Mouse (Mus musculus): ENCODE data around the gene Appbp2.
A peak's percentile ranks its signal among the peaks of the same experiment; 100 is the strongest.
"Not testable (repeated sequence)": the region's sequence is repeated elsewhere in the genome, so short reads cannot be mapped to it uniquely, and the experiment has no call there.

Appbp2 gene

DNA sequence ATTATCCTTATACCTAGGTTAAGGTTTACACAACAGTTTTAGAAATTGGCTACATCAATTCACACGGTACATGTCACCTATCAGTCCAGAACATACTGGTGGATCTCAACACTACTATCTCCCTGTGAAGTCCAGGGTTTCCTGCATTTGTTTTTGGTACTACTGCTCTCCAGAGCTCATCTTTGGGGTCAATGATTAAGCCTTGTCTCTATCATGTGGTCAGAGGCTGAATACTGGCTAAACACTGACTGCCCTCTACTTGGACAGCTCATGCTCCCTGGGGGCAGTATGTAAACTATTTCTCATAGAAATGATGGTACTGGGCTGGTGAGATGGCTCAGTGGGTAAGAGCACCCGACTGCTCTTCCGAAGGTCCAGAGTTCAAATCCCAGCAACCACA, 11.7 kb downstream of the Appbp2 start:
- no peak for DNase-seq (ENCODE audit: low spot score)

DNA sequence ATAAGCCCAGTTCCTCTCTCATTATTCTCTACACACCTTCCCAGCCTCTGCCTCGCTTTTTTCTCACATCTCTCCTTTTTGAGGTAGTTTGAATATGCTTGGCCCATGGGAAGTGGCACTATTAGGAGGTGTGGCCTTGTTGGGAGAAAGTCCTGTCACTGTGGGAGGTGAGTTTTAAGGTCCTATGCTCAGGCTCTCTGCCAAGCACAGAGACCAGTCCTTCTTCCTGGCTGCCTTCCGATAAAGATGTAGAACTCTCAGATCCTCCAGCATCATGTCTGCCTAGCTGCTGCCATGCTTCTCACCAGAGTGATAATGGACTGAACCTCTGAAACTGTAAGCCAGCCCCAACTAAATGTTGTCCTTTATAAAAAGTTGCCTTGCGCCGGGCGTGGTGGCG, 12.4 kb downstream of the Appbp2 start:
- DNase-seq (ENCODE audit: low spot score), result no peak

DNA sequence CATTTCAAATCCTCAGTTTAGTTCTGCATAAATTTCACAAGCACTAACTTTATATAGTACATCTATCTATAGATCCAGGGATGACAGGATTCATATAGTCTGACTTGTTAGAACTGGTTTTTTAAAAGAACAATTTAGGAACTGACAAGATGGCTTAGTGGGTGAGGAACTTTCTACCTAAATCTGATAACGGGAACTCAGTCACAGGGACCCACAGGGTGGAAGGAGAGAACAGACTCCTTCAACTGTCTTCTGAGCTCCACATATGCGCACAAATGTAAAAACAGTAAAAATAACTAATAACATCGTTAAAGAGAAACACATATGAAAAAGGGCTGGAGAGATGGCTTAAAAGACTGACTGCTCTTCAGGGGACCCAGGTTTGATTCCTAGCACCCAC, 15.9 kb downstream of the Appbp2 start:
- DNase-seq (ENCODE audit: low spot score), result no peak

DNA sequence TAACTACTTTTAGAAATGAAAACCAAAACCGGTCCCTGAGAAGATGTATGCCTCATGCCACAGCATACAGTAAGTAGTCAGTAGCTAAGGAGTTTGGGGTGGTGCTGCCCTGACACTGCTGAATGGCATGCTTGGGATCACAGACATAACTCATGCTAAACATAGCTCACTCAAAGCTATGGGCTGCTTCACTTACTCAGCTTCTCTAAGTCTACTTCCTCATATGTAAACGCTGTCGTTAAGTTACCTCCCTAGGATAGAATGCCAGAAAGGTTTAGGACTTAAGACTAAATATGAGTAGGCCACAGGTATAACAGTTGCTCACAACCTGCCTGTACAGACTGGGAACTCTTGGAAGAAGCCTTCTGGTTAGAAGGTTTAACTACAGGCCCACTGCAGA, 20.3 kb downstream of the Appbp2 start:
- DNase-seq (ENCODE audit: low spot score), result no peak

DNA sequence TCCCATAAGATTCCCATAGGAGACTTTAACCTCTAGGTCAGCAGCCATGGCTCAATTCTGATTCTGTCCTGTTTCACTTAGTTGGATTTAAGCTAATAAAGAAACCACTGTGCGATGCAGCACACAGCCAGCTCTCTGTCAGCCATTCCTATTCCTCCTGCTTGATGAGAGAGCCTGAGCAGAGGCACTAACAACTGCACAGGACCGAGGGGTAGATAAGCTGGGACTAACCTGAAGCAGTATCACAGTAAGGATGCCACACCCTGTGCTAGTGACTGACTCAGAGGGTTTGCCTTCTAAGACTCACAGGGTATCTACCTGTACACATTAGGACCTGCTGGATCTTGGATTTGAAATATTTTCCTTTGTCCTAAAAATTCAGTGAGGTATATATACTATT, 21.7 kb downstream of the Appbp2 start:
- DNase-seq (ENCODE audit: low spot score), result no peak

DNA sequence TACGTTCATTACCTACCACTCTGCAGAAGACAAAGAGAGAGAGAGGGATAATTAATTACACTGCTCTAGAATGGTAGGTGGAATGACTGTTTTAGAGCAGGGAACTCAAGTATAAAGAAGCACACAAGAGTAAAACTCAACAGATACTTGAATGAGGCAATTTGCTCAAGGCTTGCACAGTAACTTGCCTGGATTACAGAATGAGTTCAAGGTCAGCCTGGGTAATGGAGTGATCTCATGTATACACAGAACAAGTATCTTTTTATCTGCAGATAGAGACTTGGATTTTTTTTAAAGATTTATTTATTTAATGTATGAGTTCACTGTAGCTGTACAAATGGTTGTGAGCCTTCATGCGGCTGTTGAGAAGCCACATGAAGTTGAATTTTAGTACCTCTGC, 23.8 kb downstream of the Appbp2 start:
- DNase-seq (ENCODE audit: low spot score), result no peak

DNA sequence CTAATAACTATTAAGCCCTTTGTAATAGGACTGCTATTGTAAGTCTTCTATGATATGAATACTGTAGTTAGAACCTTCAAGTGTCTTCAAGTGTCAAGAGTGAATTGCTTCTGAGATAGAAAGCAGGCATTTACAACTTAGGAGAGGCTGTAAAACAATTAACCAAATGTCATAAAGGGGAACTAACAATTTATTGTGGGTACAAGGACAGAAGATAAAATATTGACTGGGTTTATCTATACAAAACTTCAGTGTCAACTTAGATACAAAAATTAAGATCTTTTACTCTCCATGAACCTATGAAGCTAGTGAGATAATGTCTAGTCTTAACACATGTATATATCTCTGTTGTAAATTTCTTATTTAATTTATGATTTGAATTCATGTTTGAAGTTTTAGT, 28.7 kb downstream of the Appbp2 start:
- DNase-seq (ENCODE audit: low spot score), result no peak

DNA sequence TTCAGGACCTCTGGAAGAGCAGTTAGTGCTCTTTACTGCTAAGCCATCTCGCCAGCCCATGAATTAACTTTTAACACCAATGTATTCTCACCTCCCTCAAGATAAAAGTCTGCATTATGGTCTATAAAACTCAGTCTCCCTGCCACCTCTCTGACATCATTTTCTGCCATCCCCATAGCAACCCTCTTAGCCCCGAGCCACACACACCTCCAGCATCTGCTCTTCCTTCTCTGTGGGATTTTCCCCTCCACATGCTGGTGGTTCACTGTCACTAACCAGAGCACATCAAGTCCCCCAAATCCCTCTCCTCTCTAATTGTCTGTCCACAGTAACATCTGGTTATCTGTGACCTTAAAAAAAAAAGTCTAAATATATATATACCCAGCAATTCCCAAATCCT, 36.0 kb downstream of the Appbp2 start:
- no peak for DNase-seq (ENCODE audit: low spot score)

DNA sequence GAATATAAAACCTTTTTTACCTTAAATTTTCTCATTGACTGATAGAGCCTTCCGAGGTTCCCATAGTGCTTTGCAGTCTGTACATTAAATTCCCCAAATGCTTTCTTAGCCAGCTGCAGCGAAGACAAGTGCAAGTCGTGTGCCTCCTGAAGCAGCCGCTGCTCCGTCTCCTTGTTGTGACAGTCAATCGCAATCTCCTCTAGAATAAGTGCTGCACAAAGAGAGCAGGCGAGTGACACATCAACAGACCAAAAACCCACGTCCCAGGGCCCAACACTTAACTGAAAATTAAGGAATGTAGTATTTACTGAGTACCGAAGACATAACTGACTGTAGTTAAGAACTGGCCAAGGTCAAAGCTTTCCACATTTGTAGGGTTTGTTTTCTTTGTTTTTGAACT, 38.9 kb downstream of the Appbp2 start:
- no peak for DNase-seq (ENCODE audit: low spot score)

DNA sequence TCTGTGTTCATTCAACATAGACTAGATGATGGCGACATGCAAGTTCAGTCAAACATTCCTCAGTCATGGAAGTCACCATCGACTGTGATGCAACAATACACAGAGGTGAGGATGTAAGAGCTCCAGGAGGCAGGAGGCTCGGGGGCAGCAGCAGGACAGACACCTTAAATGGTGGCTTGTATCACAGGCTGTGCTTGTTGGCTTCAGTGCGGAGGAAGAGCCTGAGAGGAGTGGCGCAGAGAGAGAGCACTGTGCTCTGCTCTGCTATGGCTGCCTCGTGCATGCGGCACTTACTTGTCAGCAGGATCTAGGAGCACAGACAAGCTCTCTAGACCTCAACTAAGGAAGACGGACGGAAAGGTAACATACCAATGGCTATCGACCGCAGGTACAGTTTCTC, 40.7 kb downstream of the Appbp2 start:
- no peak for DNase-seq (ENCODE audit: low spot score)

DNA sequence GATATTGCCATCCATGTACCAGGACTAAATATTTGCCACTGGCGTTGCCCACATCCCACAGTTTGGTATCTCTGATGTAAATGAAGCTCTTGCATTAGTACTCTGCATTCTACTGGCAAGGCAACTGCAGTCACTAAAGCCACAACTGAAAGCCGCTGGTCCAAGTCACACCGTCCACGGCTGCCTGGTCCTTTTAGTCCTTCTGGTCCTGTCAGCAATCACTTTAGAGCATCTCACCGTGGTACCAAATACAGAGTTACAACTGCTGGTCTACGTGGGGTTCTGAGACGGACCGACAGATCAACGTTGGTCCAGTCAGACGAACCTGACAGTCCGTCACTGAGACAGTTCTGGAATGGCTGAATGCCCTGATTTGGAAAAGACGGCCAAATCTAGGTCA, 44.2 kb downstream of the Appbp2 start:
- no peak for DNase-seq (ENCODE audit: low spot score)

DNA sequence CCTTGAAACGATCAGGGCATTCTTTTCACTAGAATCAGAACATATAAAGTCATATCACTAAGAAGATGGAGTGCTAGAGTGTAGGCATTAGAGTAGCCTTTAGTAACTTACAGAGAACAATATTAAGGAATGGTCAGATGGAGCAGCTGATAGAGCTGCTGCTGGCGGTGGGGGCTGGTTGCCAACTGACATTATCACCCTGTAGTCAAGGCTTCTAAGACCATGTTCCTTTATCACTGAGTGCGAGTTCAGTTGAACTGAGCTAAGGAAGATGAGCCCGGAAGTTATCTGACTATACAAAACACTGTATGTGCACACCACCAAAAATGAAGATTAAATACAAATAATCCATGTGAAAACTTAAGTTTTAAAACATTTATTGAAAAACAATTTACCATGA, 45.8 kb downstream of the Appbp2 start:
- DNase-seq (ENCODE audit: low spot score), result no peak

DNA sequence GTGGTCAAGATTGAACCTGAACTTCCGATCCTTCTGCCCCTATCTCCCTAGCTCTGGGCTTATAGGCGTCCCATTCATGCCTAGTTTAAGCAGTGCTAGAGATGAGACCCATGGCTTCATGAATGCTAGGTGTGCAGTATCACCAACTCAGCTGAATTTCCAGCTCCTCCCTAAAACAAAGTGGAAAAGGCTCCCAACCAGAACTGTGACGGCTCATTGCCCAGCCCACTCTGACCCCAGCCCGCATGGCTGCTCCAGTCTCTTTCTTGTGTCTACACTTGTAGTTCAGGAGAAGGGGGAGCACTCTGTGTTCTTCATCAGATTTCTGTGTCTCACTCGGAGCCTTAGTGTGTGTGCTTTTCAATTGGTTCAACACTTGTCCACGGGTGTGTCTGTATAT, 50.1 kb downstream of the Appbp2 start:
- DNase-seq (ENCODE audit: low spot score), result no peak

DNA sequence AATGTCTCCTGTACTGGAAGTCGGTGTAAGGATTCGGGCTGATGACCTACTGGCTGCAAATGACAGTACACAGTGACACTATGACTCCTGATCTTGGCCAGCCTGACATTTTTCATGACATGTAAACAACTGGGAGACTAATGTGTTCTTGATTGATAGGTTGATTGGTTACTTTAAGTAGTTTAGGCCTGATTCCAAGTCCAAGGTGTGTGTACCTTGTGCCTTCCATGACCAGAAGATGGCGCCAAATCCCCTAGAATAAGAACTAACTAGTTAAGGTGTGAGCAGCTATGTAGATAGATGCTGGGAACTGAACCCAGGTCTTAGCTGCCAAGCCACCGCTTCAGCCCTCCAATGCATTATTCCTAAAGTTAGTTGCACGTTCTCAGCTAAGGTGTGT, 50.8 kb downstream of the Appbp2 start:
- no peak for DNase-seq (ENCODE audit: low spot score)

DNA sequence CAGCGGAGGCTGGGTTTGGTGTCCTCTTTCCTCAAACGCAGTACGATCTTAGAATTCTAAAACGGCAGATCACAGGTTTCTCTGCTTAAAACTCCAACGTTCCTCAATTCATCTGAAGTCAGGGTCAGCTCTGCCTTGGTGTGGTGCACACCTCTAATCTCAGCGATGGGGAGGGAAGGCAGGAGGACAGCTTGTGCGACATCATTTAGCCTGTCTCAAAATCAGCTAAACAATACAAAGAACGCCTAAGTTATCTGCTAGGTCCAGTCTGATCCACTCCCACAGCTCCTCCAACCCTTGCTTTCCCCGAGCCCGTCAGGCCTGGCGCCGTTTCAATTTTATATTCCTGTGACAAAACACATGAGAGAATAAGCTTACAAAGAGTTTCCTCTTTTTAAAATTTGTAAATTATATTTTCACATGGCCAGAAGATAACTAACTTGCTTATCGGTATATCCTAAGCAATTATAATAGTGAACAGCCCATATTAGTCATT, 51.6 kb downstream of the Appbp2 start:
- DNase-seq (ENCODE audit: low spot score), result no peak

DNA sequence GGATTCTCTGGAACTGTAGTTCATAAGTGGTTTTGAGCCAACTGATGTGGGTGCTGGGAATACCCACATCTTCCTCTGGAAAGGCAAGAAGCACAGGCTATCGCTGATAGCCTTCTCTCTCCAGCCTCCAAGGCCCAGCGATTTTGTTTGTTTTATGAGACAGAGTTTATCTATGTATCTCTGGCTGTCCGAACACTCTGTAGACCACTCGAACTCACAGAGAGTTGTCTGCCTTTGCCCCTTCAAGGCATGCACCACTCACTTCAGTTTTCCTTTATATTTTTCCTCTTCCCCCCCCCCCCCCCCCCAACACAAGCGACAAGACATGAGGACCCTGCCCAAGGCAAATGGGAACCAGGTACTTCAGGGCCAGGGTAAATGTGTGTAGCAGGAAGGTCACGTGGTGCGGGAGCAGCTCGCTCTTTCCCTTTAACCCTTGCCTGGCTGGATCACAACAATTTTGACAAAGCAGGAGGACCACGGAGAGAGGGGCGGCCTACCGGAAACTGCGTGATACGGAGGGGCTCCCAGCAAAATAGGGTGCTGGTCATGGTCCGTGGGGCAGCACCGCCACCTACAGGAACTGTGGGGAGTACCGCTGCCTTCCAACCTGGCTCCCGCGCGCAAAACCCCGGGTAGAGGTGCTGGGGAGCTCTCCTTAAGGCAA, 52.2 kb downstream of the Appbp2 start:
- DNase-seq (ENCODE audit: low spot score), result peak; percentile 48

DNA sequence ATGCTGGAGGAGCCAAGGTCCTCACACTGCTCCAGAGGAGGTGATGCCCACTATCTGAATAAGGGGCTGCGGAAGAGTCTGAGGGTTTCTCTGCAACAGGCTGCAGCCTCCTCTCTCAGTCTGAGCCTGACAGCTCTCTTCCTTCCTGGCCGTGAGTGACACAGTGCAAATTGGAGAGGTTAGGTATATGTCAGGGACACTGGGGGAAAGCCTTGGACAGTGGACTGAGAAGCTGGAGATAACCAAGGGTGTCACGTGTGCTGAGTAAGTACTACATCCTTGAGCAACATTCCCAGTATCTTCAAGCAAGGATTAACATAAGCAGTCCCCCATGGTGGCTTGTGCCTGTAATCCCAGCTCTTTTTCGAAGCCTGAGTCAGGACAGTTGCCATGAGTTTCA, 56.5 kb downstream of the Appbp2 start:
- no peak for DNase-seq (ENCODE audit: low spot score)

DNA sequence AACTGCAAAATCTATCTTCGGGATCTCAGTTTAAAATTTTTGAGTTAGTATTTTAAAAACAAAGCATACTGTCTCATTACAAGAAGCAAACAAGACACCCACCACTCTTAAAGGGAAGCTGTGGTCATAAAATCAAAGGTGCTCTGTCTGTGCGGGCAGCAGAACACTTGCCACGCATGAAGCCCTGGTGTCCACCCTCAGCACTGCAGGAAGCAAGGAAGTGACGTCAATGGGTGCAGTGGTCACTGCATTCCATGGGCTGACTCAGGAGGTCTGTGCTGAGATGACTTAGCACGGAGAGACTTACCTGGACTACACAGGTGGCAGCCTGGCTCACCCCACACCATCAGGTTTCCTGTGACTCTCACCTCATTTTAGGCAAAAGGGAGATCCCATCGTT, 57.2 kb downstream of the Appbp2 start:
- DNase-seq (ENCODE audit: low spot score), result no peak

DNA sequence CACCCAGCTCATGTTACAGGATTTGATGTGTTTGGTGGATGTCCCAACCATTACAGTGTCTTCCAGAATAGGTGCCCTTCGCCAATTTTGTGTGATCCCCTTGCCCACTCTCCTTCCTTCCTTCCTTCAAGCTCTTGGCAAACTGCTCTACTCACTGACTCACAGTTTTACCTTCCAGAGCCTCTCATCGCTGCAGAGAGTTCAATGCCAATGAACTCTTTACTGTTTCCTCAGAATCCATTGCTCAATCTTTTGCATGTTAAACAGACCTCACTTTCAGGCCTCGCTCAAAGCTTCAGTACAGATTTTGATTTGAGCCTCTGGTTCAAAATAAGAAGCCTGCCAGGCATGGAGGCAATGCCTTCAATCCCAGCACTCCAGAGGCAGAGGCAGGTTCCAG, 59.0 kb downstream of the Appbp2 start:
- no peak for DNase-seq (ENCODE audit: low spot score)

DNA sequence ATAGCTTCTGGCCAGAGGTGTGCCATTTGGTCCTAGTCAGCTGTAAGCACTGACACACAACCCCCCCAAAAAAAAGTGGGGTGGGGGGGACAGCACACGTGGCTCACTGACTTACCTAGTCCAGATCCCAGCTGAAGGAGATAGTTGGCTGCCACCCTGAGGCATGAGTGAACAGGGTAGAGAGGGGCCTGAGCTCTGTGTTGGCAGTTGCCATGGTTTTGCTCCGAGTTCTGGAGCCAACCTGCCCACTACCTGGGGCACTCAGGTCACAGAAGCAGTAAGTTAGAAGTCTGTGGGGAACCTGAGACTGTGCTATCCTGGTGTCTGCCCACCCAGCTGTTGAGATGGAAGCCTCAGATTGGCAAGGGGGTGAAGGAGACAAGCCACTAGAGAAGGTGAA, 64.1 kb downstream of the Appbp2 start:
- DNase-seq (ENCODE audit: low spot score), result no peak

DNA sequence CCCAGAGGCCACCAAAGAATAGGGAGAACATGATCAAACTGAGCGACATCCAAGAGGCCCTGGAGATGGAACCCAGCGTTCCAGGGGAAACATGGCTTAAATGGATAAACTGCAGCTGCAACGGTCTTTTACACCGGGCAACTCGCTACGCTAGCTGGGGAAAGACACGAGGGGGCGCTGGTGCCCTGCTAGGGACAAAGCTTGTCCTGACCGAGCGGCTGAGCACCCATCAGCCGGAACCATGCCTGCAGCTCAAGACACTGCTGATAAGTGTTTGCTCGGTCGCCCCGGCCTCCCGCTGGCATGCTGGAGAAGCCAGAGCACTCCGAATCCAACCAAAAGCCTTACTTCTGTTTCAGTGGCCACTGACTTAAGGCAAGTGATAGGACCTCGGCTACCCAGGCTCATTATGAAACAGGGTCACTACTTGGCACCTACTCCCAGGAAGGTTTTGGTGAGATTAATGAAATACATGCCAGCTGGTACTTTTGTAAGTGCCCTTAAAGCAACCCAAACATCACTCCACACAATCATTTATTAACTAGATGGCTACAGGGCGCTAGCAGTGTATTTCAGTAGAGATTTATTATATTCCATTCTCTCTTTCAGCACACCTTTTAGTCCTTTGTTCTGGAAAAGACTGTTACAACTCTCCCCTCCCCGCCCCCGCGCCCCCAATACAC, 64.7 kb downstream of the Appbp2 start, which contains the start of gene 1700125H20Rik:
1700125H20Rik (plus strand) TSS at position 347 of the 683 bp plus-strand sequence.
- peak; percentile 77 for DNase-seq (ENCODE audit: low spot score)

DNA sequence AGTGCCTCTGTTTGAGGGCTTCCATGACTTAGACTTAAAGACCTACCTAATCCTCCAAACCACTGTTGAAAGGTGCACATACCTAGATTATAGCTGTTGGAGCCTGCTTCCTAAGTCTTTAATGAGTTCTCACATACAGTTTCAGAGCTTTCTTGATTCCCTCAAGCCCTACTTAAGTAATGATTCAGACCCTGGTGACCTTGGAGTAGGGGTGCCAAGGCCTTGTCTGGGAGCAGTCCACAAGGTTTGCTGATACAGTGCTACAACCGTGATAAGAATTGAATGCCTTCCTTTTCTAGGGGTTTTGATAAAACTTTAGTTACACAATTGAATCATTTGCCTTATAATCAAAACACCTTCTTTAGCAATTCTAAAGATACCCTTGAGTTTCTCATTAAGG, 67.4 kb downstream of the Appbp2 start:
- DNase-seq (ENCODE audit: low spot score), result no peak

DNA sequence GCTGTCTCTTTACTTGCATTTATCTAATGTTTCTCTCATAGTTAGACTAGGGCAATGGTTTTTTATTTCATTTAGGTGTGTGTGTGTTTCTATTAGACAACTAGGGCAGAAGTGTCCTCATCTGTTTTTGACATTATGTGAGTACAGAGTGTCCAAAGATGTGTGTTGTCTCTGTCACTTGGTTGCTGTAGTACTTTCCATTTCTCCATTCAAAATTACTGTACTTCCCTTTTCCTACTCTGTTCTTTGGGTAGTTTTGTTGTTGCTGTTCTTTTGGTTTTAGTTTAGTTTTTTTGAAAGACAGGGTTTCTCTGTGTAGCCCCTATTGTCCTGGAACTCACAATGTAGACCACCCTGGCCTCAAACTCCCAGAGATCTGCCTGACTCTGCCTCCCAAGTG, 70.6 kb downstream of the Appbp2 start:
- no peak for DNase-seq (ENCODE audit: low spot score)

DNA sequence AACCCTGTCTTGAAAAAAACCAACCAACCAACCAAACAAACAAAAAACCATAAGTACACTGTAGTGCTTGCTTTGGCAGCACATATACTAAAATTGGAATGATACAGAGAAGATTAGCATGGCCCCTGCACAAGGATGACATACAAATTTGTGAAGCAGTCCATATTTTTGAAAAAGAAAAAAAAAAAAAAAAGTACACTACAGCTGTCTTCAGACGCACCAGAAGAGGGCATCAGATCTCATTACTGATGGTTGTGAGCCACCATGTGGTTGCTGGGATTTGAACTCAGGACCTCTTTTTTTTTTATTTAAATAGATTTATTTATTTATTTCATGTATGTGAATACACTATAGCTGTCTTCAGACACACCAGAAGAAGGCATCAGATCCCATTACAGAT, 71.9 kb downstream of the Appbp2 start:
- not testable (repeated sequence) for DNase-seq (ENCODE audit: low spot score)
